Mouse (Mus musculus) embryo, embryonic 11 days (tissue): ENCODE measurements at regions not wholly inside any gene's neighbourhood (a gene's known extent, or its start where the extent isn't known, plus 50 kb on each side); places are given as distances from the start of the nearest gene placed in this dataset.
"Not testable (repeated sequence)": the region's sequence is repeated elsewhere in the genome, so short reads cannot be mapped to it uniquely, and the experiment has no call there.

ENCODE experiments used
- DNase-seq: peaks from one replicate; pipeline ENCODE4 v3.0.0-alpha.2; 2015

- DNase-seq = no peak
These were observed 234.8 kb upstream of the Adarb2 start for GRCm38 (mm10) chr13:7967886-7968285.

GRCm38 (mm10) chr13:7994198-7994597 lies 208.5 kb upstream of the Adarb2 start:
- DNase-seq = no peak

GRCm38 (mm10) chr13:8030096-8030495 lies 172.6 kb upstream of the Adarb2 start:
- not testable (repeated sequence) for DNase-seq

GRCm38 (mm10) chr13:8050930-8051495 lies 151.7 kb upstream of the Adarb2 start:
- no peak for DNase-seq

- no peak for DNase-seq
These were observed 146.4 kb upstream of the Adarb2 start for GRCm38 (mm10) chr13:8056122-8056818.

- no peak for DNase-seq
These were observed 115.5 kb upstream of the Adarb2 start for GRCm38 (mm10) chr13:8087154-8087553.

- DNase-seq = no peak
These were observed 113.1 kb upstream of the Adarb2 start for GRCm38 (mm10) chr13:8089519-8089918.

GRCm38 (mm10) chr13:8108701-8109100 lies 94.0 kb upstream of the Adarb2 start:
- DNase-seq = no peak

- DNase-seq = peak; percentile 27
These were observed 89.7 kb upstream of the Adarb2 start for GRCm38 (mm10) chr13:8112953-8113352.

GRCm38 (mm10) chr13:8119013-8119412 lies 83.7 kb upstream of the Adarb2 start:
- DNase-seq = no peak

GRCm38 (mm10) chr13:8119986-8120385 lies 82.7 kb upstream of the Adarb2 start:
- DNase-seq = no peak

- DNase-seq = no peak
These were observed 67.9 kb upstream of the Adarb2 start for GRCm38 (mm10) chr13:8134764-8135163.

- DNase-seq = no peak
These were observed 63.3 kb upstream of the Adarb2 start for GRCm38 (mm10) chr13:8139396-8139795.

- DNase-seq = peak; percentile 1
These were observed 50.5 kb upstream of the Adarb2 start for GRCm38 (mm10) chr13:8152168-8152567.
